Mouse (Mus musculus): Measurements from ENCODE around the gene Pax5.
A peak's percentile ranks its signal among the peaks of the same experiment; 100 is the strongest.
"Not testable (repeated sequence)": the region's sequence is repeated elsewhere in the genome, so short reads cannot be mapped to it uniquely, and the experiment has no call there.

The Pax5 gene

DNA sequence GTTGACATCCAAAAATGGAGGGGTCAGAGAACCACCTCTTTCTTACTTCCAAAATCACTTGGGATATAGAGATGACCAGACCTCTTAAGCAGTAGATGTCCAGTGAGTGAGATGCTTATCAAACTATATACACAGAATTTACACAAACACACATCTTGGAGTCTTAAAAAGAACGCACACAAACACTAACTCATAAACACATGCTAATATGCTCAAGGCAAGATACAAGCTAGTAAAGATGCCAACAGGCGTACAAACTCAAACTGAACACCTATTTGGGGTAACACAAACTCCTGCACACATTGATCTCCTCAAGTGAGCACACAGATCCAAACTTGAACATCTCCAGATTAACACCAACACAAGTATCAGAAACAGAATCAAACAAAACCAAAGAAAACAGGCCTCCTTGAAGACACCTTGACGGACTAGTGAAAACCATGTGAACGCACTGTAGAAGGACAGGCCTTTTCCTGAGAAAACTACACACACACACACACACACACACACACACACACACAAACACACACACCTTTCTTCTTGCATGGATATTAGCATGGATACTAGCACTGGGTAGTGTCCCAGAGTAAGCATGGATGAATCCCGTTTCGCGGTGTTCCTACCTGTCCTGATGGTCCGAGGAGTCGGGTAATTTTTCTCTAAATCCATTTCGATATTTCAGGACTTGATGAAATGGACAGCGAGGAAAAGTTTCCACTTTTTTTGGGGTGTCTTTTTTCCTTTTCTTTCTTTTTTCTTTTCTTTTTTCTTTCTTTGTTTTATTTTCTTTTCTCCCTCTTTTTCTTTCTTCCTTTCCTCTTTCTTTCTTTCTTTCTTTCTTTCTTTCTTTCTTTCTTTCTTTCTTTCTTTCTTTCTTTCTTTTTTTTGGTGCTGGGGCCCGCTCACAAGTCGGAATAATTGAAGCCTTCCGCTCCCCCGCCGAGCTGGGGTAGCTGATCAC lies at the start of gene Pax5:
TSS of gene Pax5 (minus strand) at position 748 of the 961 bp plus-strand sequence.
- DNase-seq: no peak

GRCm38 (mm10) chr4:44757131-44757530 lies 46.8 kb upstream of the Pax5 start:
- DNase-seq: not testable (repeated sequence)

GRCm38 (mm10) chr4:44756134-44756951 lies 46.1 kb upstream of the Pax5 start:
- peak; percentile 94 for DNase-seq

- no peak for DNase-seq
Measured at GRCm38 (mm10) chr4:44755553-44756133, 45.4 kb upstream of the Pax5 start, which contains the start of gene Zcchc7. Gene Zcchc7 (plus strand): TSS chr4:44755877.

DNA sequence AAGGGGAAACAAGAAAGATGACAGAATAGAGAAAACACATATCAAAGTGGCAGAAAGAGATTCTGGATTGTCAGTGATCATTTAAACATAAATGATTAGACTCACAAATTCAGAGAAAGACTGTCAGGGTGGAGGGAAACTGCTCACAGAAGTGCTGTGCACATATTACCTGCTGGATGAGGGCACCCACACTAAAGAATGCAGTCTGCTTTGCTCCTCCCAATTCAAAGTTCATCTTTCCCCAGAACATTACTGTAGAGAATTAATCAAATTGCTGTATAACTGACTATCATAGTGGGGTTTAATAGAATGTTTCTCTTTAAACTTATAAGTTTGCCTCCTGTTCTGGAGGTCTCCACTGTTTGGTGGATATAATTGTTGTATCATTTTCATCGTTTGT lies 30.2 kb upstream of the Pax5 start:
- peak; percentile 22 for DNase-seq

DNA sequence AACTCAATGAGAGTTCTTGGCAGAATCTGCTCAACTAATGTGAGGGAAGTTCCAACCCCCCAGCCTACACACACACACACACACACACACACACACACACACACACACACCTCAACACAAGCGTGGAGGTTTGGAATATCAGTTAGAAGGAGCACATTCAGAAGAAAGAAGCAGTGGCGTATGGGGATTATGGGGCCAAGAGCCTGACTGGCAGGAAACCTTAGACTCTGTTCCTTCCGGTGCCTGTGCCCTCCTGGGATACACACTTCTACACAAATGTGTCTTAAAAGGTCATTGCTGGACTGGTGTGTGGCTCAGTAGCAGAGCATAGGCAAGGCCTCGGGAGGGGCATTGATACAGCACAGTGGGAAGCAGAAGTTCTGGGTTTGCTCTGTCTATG lies 10.9 kb upstream of the Pax5 start:
- DNase-seq: no peak

DNA sequence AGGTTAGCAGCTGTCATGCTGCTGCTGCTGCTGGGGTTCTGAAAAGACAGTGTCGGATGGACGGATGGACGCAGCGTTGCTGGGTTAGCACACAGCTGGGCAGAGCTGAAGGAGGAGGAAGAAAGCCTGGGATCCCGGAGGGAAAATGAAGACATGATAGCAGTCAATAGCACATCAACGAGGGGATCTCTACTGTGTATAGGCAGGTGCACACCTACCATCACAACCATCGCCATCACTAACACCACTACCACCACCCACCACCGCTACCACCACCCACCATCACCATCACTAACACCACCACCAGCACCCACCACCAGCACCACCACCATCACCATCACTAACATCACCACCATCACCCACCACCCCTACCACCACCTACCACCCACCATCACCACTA lies 9.8 kb upstream of the Pax5 start:
- no peak for DNase-seq

DNA sequence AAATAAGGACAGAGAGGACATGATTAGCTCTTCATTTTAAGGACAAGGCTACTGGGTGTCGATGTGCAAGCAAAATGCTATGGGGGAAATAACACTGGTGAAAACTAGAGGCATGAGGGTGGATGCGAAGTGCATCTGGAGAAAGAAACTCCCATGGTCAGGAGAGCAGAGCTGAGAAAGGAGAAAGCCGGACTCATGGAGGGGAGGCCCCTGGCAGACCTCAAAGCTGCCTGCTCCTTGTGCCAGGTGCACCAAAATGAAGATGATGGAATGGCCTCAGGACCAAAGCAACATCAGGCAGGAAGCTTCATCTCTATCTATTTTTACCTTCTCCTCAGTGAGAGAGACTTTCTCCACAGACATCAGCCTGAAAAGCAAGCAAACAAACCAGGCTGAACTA lies 7.4 kb upstream of the Pax5 start:
- no peak for DNase-seq

- DNase-seq: no peak
Measured at GRCm38 (mm10) chr4:44716391-44716790, 6.1 kb upstream of the Pax5 start.

DNA sequence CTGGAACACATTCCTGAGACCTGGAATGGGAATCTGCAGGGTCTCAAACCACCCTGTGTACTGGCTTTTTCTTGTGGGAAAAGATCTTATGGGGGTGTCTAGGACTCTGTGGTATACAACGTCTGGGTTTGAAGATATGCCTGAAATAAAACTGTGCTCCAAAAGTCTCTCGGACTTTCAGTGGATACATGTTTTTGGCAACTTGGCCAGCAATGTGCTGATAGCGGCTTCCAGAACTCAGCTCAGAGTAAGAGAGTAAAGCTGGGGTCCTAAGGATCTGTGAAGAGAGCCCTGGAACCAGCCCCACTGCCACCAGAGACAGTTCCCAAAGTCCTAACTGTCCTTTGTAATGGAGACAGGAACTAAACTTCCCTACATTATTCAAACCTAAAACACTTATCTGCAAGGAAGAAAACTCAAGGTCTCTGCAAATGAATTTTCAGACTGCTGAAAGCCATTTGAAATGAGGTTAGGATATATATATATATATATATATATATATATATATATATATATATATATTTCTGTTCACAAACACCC lies 5.4 kb upstream of the Pax5 start:
- DNase-seq: no peak

DNA sequence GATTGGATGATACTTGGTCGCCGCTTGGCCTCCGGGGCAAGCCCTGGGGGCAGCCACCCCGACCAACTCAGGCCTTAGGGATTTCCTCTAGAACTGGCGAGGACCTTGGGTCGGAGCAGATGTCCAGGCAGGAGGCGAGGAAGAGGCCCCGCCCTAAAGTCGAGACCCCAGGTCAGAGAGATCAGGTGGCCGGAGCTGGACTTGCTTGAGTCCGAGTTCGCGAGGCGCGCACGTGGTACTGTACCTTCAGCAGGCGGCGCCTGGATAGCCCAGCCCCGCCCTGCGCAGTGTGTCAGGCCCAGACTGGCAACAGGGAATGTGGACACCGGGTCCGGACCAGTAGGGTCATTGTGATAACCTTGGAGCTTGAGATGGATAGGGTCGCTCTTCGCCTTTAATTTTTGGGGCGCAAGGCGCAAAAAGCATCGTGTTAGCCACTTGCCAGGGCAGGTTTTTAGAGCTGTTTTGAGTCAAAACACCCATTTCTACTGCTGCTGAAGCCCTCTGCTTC lies 3.9 kb upstream of the Pax5 start:
- no peak for DNase-seq

- DNase-seq: no peak
Measured at GRCm38 (mm10) chr4:44713554-44714051, 3.3 kb upstream of the Pax5 start.

- no peak for DNase-seq
Measured at GRCm38 (mm10) chr4:44712786-44713553, 2.7 kb upstream of the Pax5 start.

- no peak for DNase-seq
Measured at GRCm38 (mm10) chr4:44712051-44712700, 1.9 kb upstream of the Pax5 start.

DNA sequence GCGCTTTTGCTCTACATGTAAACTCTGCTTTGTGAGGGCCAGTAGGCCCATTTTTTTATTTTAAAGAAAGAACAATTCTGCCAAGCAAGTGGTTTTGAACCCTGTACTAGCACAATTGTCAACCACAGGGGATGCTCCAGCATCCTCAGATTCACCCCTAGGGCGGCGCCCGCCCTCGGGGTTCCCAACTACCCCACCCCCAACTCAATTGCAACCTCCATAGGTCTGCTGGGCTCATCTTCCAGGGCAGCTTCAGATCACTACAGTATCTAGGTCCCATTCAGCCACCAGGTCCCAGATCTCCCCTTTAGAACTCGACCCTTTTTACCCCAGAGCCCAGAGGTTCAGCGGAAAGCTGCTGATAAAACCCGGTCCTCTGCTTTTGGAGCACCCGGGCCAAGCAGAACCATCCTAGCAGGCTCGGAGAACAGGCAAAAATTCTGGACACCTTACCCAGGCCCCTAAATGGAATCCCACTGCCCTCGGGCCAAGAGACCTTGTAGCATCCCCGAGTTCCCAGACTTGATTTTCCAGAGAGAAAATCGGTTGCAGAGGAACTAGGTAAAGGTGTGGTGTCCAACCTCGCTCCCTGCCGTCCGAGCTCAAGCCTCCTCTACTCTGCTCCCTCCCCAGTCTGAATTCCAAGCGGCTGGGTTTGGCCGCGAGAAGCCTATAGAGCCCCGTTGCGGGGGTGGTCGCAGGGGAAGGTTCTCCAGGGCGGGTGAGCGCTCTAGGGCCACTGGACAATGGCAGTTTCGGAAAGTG lies 1.0 kb upstream of the Pax5 start:
- no peak for DNase-seq

DNA sequence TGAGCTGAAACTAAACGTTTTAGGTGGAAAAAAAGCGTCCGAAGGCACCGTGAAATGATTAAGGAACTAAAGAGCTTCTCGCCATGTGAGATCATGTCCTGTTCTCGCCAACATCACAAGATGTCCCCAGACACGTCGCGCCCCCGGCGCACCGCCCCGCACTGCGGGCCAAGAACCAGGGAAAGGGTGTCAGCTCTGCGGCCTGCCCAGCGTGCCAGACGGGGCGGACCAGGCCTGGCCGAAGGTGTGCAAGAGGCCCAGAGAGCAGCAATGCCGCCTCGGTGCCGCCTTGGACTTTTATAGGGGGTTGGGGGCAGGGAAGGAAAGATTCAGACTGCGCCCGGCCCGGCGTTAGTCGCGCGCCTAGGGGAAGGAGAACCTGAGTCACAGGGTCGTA lies 412 bp upstream of the Pax5 start:
- no peak for DNase-seq

GRCm38 (mm10) chr4:44709091-44709695 lies 1.1 kb downstream of the Pax5 start:
- no peak for DNase-seq

GRCm38 (mm10) chr4:44708311-44708710 lies 2.0 kb downstream of the Pax5 start:
- no peak for DNase-seq

DNA sequence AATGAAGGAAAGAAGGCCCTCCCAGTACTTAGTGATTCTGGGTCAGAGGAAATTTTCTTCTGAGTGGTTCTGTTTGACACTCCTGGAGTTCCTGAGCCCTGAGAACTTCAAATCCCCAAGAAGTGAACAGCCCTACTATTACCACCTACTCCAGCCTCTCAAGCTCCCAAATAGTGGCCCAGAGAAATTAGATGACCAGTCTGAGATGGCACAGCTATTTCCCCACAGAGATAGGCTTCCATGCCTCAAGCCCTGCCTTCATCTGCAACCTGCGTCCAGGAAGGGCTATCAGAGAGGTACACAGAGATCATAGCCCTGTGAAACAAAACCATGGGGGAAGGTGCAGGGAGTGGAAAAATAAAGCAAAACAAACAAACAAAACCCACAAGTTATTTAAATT lies 3.4 kb downstream of the Pax5 start:
- DNase-seq: no peak

DNA sequence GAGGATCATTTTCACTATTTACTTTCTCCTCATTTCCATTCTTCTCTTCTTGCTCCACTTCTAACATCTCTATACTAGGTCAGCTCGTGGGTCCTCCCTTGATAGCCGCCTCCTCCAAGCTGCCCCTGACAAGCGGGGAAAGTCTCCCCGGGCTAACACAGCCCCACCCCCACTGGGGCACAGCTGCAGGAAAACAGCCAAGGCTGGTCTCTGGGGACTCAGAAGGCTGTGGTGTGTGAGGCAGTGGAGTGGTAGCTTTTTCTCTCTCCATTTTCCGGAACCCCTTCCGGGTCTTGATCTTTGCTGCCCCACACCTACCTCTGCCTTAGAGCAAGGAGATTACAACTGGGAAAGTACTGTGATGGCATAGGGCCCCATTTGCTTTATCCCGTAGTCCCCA lies 4.3 kb downstream of the Pax5 start:
- DNase-seq: no peak
